Mouse (Mus musculus): ENCODE measurements around the gene Lin54. TPM values are rescaled to one million over a fixed set of nuclear protein-coding genes. Genes with fewer than 3 reads are reported as not detected.

The Lin54 gene
- polyA plus RNA-seq, 1 experiment from 2014 or later, result 13.6 TPM

Small RNA genes within 50 kb of the gene (microRNA-seq; reads per million reads assigned to microRNA genes)
- not detected for gene Gm23222

Other genes with a start within 250 kb of the Lin54 start
- gene Sec31a, start 84.4 kb downstream of the Lin54 start, polyA plus RNA-seq (2015; fragmentation: Nextera tagmentation; extraction: Ambion mirVana), result 156 and 161 TPM in 2 replicates
- gene Cops4, start 17.7 kb upstream of the Lin54 start, polyA plus RNA-seq (2015; fragmentation: Nextera tagmentation; extraction: Ambion mirVana), result 165 and 174 TPM in 2 replicates
- gene Plac8, start 71.6 kb upstream of the Lin54 start, polyA plus RNA-seq (2015; fragmentation: Nextera tagmentation; extraction: Ambion mirVana), result 12.5 and 16.7 TPM in 2 replicates
- gene Coq2, start 174.5 kb upstream of the Lin54 start, polyA plus RNA-seq (2015; fragmentation: Nextera tagmentation; extraction: Ambion mirVana), result 44.1 and 47.2 TPM in 2 replicates
- gene Hpse, start 219.1 kb upstream of the Lin54 start, polyA plus RNA-seq (2015; fragmentation: Nextera tagmentation; extraction: Ambion mirVana), result 6.2 TPM in 2 replicates